Mouse (Mus musculus) kidney, embryonic 16.5 days (tissue): ENCODE data around the gene Mtus2. TPM values are rescaled to one million over a fixed set of nuclear protein-coding genes. Genes with fewer than 3 reads are reported as not detected.

Source experiments
- ATAC-seq: fragments of 200-750 bp; cut with Nextera tagmentation; 2 replicates; pipeline ENCODE4 v1.8.0; 2017; ENCODE audit warnings: moderate TSS enrichment; ENCODE audit not compliant: low FRiP score, low TSS enrichment
- H3K27ac ChIP-seq: fragments of 300-500 bp; sonication (generic); 2 replicates; pipeline ENCODE4 v1.5.1; 2014; ENCODE audit warnings: low read length
- H3K27me3 ChIP-seq: fragments of 300-500 bp; sonication (generic); 2 replicates; pipeline ENCODE4 v1.6.1; 2014; ENCODE audit warnings: low read length, control low read depth, mixed read lengths; ENCODE audit not compliant: insufficient read depth
- H3K36me3 ChIP-seq: fragments of 300-500 bp; sonication (generic); 2 replicates; pipeline ENCODE4 v1.6.1; 2014; ENCODE audit warnings: low read length, control low read depth, mixed read lengths; ENCODE audit not compliant: insufficient read depth
- H3K4me1 ChIP-seq: fragments of 300-500 bp; sonication (generic); 2 replicates; pipeline ENCODE4 v1.6.1; 2014; ENCODE audit warnings: low read length, control low read depth, mixed read lengths; ENCODE audit not compliant: insufficient read depth
- H3K4me2 ChIP-seq: fragments of 300-500 bp; sonication (generic); replicated peaks from 2 replicates; pipeline ENCODE4 v1.6.1; 2014; ENCODE audit warnings: low read depth, low read length
- H3K4me3 ChIP-seq: fragments of 300-500 bp; sonication (generic); 2 replicates; pipeline ENCODE4 v1.5.1; 2014; ENCODE audit warnings: mild to moderate bottlenecking, low read length
- H3K9ac ChIP-seq: fragments of 300-500 bp; sonication (generic); replicated peaks from 2 replicates; pipeline ENCODE4 v1.6.1; 2014; ENCODE audit warnings: low read length
- H3K9me3 ChIP-seq: fragments of 300-500 bp; sonication (generic); 2 replicates; pipeline ENCODE4 v1.6.1; 2016; ENCODE audit warnings: low read length, control low read depth
- WGBS: fragments of 180-500 bp; shearing (Covaris S2); extraction: QIAGEN DNeasy Blood & Tissue Kit; methylation state at CpG from one replicate; pipeline ENCODE4 v1.1.7; 2014; 5-methylcytosine and 5-hydroxymethylcytosine counted together
- polyA plus RNA-seq: library from polyadenylated mRNA; unstranded; fragments of >200 nt; fragmentation: Nextera tagmentation; extraction: Ambion mirVana; gene quantifications from 2 replicates; pipeline ENCODE4 v1.2.1, GENCODE M21; 2015

The Mtus2 gene
- polyA plus RNA-seq, 1 experiment from 2014 or later: 2.7 TPM

DNA sequence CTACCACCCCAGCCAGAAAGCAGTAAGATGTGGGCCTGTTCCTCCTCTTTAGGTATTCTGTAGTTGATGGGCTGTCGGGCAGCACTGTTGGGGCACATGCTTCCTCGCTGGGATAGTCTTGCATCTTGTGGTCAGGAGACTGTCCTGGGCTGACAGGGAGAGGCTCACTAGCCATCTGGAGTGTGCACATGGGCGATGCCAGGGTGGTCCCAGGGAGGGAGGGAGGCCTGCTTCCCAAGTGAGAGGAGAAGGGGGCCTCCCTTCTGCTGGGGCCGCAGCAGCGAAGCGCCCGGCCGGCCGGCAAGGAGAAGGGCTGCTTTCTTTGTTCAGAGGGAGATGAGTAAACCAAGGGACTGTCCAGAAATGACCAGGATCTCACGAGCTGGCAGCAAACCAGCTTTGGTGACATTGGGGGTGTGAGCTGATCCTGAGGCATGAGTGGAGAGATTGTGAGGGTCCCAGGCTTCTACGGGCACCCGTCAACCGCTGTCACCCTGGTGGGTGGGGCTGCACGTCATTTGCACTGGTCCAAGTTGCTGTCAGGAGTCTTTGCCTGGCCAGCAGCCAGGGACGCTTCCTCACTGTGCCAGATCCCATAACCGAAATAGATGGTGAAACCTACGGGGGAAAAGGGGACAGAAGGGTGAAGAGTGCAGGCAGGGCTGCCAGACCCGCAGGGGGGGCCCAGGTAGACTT, 375.0 kb downstream of the Mtus2 start:
- no peak overlapping the region for H3K27ac ChIP-seq
- no peak overlapping the region for H3K4me3 ChIP-seq
- WGBS: 87% methylated on average over 18 of the region's 18 CpGs
- no peaks in the 10 kb centered on the region for H3K4me1 ChIP-seq
- ATAC-seq: peak; percentile 5; the same call in 1 of the 2 replicates
- H3K27me3 ChIP-seq: no peaks in the 10 kb centered on the region
- peaks cover 26% of the 10 kb centered on the region for H3K36me3 ChIP-seq
- no peak overlapping the region for H3K4me2 ChIP-seq
- H3K9ac ChIP-seq: no peak overlapping the region
- H3K9me3 ChIP-seq: no peaks in the 10 kb centered on the region

DNA sequence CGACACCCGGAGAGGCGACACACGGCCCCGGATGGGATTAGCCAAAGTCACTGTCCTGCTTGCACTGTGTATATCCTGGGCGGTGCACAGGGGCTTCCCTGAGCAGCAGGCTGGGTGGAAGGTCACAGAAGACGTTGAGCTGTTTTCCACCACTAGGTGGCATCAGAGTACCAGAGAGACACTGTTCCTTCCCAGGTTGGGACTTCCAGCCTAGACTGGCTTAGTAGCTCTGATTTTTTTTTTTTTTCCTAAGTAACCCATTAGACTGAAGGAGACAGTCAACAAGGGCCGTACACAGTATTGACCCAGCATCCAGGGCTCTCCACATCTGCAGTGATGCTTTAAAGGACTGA, 375.5 kb downstream of the Mtus2 start:
- Histone ChIP-seq H3K27me3 (no peaks in the 10 kb centered on the region), H3K4me2 (no peak overlapping the region), H3K4me1 (no peaks in the 10 kb centered on the region), H3K27ac (no peak overlapping the region), H3K4me3 (no peak overlapping the region), H3K9me3 (no peaks in the 10 kb centered on the region), H3K36me3 (peaks cover 26% of the 10 kb centered on the region), H3K9ac (no peak overlapping the region)
- WGBS: 30% methylated on average over 8 of the region's 8 CpGs
- peak; percentile 69 for ATAC-seq

DNA sequence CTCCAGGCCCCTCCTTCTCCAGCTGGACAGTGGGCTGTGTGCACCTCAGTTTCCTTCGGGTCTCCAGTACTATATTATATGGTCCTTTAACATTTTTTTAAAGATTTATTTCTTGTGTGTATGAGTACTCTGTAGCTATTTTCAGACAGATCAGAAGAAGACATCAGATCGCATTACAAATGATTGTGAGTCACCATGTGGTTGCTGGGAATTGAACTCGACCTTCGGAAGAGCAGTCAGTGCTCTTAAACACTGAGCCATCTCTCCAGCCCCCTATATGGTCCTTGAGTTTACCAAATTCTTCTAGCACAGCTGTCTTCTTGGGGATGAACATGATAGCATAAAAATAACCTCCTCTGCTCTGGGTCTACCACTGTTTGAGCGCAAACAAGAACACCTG, 382.0 kb downstream of the Mtus2 start:
- peaks cover 14% of the 10 kb centered on the region for H3K4me1 ChIP-seq
- no peak overlapping the region for H3K9ac ChIP-seq
- H3K9me3 ChIP-seq: no peaks in the 10 kb centered on the region
- no peak for ATAC-seq
- no peaks in the 10 kb centered on the region for H3K27me3 ChIP-seq
- no peak overlapping the region for H3K4me3 ChIP-seq
- H3K4me2 ChIP-seq: no peak overlapping the region
- H3K27ac ChIP-seq: no peak overlapping the region
- H3K36me3 ChIP-seq: peaks cover 23% of the 10 kb centered on the region
- 91% methylated on average over 5 of the region's 5 CpGs for WGBS

DNA sequence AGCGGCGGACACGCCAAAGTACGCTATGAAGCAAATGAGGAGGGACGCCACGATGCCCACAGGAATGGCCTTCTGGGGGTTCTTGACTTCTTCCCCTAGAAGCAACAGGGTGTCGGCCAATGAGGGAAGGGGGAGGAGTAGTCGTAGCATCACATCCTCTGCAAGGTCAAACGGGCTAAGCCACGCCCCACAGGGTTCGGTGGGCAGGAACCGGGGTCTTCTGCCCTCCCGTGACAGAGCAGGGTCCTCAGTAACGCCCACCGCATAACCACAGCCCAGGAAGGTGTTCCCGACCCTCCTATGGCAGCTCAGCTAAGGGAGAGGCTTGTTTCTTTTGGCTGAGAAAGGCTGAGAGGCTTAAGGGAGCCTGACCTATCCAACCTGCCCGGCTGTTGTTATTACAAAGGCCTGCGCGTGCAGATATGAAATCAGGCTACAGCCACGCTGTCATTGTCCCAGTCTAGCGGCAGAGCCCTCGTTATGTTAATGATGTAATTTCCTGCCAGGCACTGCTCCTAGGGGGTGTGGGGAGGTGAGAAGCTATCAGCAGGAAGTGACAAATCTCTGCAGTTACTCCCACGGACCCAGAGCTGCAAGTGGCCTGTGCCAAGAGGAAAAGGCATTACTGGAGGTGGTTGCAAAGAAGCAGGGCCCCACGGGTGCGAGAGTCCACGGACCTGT, 385.1 kb downstream of the Mtus2 start:
- peaks cover 10% of the 10 kb centered on the region; the same call in 1 of the 2 replicates for H3K36me3 ChIP-seq
- no peaks in the 10 kb centered on the region for H3K27me3 ChIP-seq
- H3K4me3 ChIP-seq: peak overlapping the region; percentile 32
- H3K9me3 ChIP-seq: no peaks in the 10 kb centered on the region
- H3K4me2 ChIP-seq: peak overlapping the region; percentile 49
- peak overlapping the region; percentile 64 for H3K27ac ChIP-seq
- peak; percentile 85 for ATAC-seq
- 22% methylated on average over 26 of the region's 26 CpGs for WGBS
- peaks cover 14% of the 10 kb centered on the region for H3K4me1 ChIP-seq
- H3K9ac ChIP-seq: peak overlapping the region; percentile 48; the same call in 1 of the 2 replicates

DNA sequence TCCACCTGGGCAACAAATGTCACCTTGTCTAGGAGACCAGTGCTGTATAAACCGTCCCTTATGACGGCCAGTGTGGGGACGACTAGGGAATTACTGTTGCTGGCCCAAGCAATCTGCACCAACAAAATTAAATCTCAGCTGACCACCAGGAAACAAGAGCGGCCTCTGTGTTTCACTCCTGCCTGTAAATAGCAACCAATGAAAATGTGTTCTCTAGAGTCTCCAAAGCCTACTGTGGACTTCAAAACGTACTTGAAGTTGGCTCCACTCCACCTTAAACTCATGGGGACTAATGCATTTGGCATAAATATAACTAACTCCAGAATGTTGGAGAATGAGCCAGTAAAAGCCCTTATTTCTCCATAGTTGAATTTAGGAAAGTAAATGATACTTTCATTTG, 387.3 kb downstream of the Mtus2 start:
- Histone ChIP-seq H3K4me1 (peaks cover 14% of the 10 kb centered on the region), H3K36me3 (peaks cover 10% of the 10 kb centered on the region; the same call in 1 of the 2 replicates), H3K4me3 (no peak overlapping the region), H3K27me3 (no peaks in the 10 kb centered on the region), H3K4me2 (no peak overlapping the region), H3K9ac (no peak overlapping the region), H3K27ac (no peak overlapping the region), H3K9me3 (no peaks in the 10 kb centered on the region)
- 67% methylated on average over 5 of the region's 5 CpGs for WGBS
- no peak for ATAC-seq

DNA sequence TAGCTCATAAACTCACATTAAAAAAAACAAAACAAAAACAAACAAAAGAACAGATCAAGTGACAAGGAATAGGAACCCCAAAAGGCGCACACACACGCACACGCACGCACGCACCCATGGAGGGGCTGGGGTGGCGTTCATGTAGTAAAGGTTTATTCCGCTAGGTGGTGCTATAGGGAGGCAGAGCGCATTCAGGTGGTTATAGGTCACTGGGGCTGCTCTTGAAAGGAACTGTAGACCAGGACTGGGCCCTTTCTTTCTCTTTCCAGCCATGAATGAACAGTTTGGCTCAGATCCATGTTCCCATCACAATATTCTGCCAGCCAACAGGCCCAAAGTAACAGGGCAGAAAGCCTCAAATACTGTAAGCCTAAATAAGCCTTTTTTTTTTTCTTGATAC, 389.4 kb downstream of the Mtus2 start:
- Histone ChIP-seq H3K4me3 (no peak overlapping the region), H3K27ac (no peak overlapping the region), H3K9ac (no peak overlapping the region), H3K27me3 (no peaks in the 10 kb centered on the region), H3K4me1 (peaks cover 16% of the 10 kb centered on the region), H3K36me3 (peaks cover 8% of the 10 kb centered on the region; the same call in 1 of the 2 replicates), H3K4me2 (no peak overlapping the region), H3K9me3 (no peaks in the 10 kb centered on the region)
- 87% methylated on average over 8 of the region's 8 CpGs for WGBS
- ATAC-seq: no peak

DNA sequence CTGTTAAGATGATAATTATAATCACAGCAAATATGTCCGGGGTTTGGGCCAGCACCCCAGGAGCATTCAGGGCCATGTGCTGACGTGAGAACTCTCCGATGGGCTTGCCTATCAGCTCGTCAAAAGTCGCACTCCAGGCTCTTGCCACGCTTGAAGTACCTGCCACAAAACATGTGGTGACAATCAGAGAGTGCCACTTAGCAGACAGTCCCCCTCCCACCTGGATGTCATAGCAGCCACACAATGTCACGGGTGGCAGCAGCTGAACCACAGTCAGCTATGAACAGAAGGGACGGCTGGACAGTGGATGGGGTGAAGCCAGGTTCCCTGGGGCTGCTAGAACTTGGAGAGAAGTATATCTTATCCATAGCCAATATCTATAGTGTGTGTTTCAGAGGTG, 391.0 kb downstream of the Mtus2 start:
- ATAC-seq: 0 out of 2 replicates have a peak, but pooled peaks have one; percentile 32
- H3K9me3 ChIP-seq: no peaks in the 10 kb centered on the region
- no peak overlapping the region for H3K4me3 ChIP-seq
- 60% methylated on average over 8 of the region's 8 CpGs for WGBS
- 0 out of 2 replicates have a peak, but pooled peaks cover 3% of the 10 kb centered on the region for H3K4me1 ChIP-seq
- H3K27me3 ChIP-seq: no peaks in the 10 kb centered on the region
- H3K4me2 ChIP-seq: no peak overlapping the region
- peaks cover 10% of the 10 kb centered on the region; the same call in 1 of the 2 replicates for H3K36me3 ChIP-seq
- no peak overlapping the region for H3K9ac ChIP-seq
- no peak overlapping the region for H3K27ac ChIP-seq

DNA sequence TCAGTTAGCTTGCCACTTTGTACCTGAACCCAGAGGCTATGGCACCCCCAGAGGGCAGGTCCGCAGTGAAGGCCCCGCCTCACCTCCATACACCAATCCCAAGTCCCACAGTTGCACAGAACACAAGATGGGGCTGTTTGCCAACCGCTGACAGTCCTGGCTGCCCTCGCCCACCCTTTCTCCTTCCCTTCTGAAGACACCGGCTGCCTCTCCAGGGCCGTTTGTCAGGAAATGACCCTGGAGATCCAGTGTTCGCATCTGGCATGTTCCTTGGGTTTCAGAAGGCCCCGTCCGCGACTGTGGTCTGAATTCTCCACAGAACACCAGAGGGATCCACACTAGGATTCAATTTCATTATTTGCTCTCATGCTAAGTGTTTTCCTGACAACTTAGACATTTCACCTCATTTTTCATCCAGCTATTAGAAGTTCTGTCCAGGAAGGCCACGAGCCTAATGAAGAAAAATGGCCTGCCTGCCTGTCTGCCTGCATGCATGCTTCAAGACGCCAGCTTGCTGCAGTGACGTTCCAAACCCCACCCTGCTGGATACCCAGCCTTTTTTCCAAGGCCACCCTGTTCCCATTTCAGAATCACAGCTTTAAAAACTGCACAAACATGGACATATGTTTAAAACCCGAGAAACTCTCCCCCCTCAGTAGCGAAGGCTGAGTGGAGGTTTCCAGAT, 392.3 kb downstream of the Mtus2 start:
- H3K9me3 ChIP-seq: no peaks in the 10 kb centered on the region
- peaks cover 10% of the 10 kb centered on the region; the same call in 1 of the 2 replicates for H3K36me3 ChIP-seq
- no peak overlapping the region for H3K4me2 ChIP-seq
- no peak overlapping the region for H3K9ac ChIP-seq
- H3K27ac ChIP-seq: no peak overlapping the region
- no peak overlapping the region for H3K4me3 ChIP-seq
- ATAC-seq: no peak
- H3K27me3 ChIP-seq: no peaks in the 10 kb centered on the region
- H3K4me1 ChIP-seq: peaks cover 12% of the 10 kb centered on the region
- 48% methylated on average over 15 of the region's 15 CpGs for WGBS

DNA sequence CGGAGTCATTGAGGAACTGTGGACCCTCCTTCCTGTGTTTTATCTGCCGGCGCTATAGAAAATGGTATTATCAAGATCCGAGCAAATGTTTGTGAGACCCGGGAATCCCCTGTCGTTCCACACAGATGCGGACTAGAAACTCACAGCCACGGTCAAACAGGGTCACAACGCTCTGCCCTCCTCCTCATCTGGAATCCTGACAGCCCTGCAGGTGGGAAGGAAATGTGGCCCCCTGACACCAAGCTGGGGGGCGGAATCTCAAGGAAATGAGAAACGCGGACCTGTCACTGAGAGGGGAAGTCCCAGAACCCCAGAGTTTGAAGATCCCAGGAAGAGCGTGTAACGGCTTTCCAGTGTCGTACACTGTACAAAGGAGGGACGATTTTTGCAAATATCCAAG, 396.3 kb downstream of the Mtus2 start:
- Histone ChIP-seq H3K9ac (no peak overlapping the region), H3K27ac (peak overlapping the region; percentile 0; the same call in 1 of the 2 replicates), H3K9me3 (no peaks in the 10 kb centered on the region), H3K4me2 (no peak overlapping the region), H3K4me1 (peaks cover 17% of the 10 kb centered on the region), H3K36me3 (peaks cover 6% of the 10 kb centered on the region; the same call in 1 of the 2 replicates), H3K27me3 (no peaks in the 10 kb centered on the region), H3K4me3 (no peak overlapping the region)
- ATAC-seq: no peak
- WGBS: 59% methylated on average over 16 of the region's 16 CpGs
